Mouse (Mus musculus): ENCODE measurements around the gene Sf1. TPM values are rescaled to one million over a fixed set of nuclear protein-coding genes. Genes with fewer than 3 reads are reported as not detected.

Sf1 gene
- polyA plus RNA-seq, 1 experiment = 365 TPM

- WGBS = 26% methylated on average over 15 of the region's 15 CpGs
- H3K4me3 ChIP-seq (ENCODE audit: control insufficient read depth, insufficient read depth, low read length) = no peak overlapping the region
- TF ChIP-seq POLR2A (IDR thresholded peaks at IDR 0.05; ENCODE audit: control insufficient read depth, extremely low read depth, insufficient read depth, low read length, poor library complexity) (no peak), CTCF (IDR thresholded peaks at IDR 0.05; ENCODE audit: borderline replicate concordance, control insufficient read depth, extremely low read depth, insufficient read depth, low read length, poor library complexity) (0 out of 2 replicates have a peak, but pooled peaks have one; percentile 12)
- peaks cover 50% of the 10 kb centered on the region for H3K4me1 ChIP-seq (replicated peaks; ENCODE audit: control insufficient read depth, insufficient read depth, low read length)
- peak overlapping the region; percentile 79 for H3K27ac ChIP-seq (ENCODE audit: control insufficient read depth, insufficient read depth, low read length)
- peak; percentile 74 for DNase-seq
- no peaks in the 10 kb centered on the region; the same call in 1 of the 2 replicates for H3K36me3 ChIP-seq (ENCODE audit: control insufficient read depth, insufficient read depth, low read length)
- no peaks in the 10 kb centered on the region for H3K27me3 ChIP-seq (ENCODE audit: control insufficient read depth, insufficient read depth, low read length)
Observed at GRCm38 (mm10) chr19:6339890-6340504, 23.5 kb upstream of the Sf1 start.

GRCm38 (mm10) chr19:6340524-6341452 is 22.7 kb upstream of the Sf1 start, which contains the start of gene Map4k2:
Gene Map4k2 (plus strand): TSS chr19:6341135.
- Histone ChIP-seq H3K27ac (ENCODE audit: control insufficient read depth, insufficient read depth, low read length) (peak within 1 kb of the TSS; percentile 83), H3K4me3 (ENCODE audit: control insufficient read depth, insufficient read depth, low read length) (peak within 1 kb of the TSS; percentile 80), H3K36me3 (ENCODE audit: control insufficient read depth, insufficient read depth, low read length) (peaks cover 5% of the 10 kb centered on the region; the same call in 1 of the 2 replicates), H3K4me1 (replicated peaks; ENCODE audit: control insufficient read depth, insufficient read depth, low read length) (peaks cover 46% of the 10 kb centered on the region), H3K27me3 (ENCODE audit: control insufficient read depth, insufficient read depth, low read length) (no peaks in the 10 kb centered on the region)
- WGBS = 4% methylated on average over 62 of the region's 72 CpGs
- TF ChIP-seq POLR2A (IDR thresholded peaks at IDR 0.05; ENCODE audit: control insufficient read depth, extremely low read depth, insufficient read depth, low read length, poor library complexity) (peak; percentile 44; the same call in 1 of the 2 replicates), CTCF (IDR thresholded peaks at IDR 0.05; ENCODE audit: borderline replicate concordance, control insufficient read depth, extremely low read depth, insufficient read depth, low read length, poor library complexity) (peak; percentile 59; the same call in 1 of the 2 replicates)
- peak; percentile 91 for DNase-seq

- peaks cover 39% of the 10 kb centered on the region for H3K4me1 ChIP-seq (replicated peaks; ENCODE audit: control insufficient read depth, insufficient read depth, low read length)
- H3K4me3 ChIP-seq (ENCODE audit: control insufficient read depth, insufficient read depth, low read length) = peak overlapping the region; percentile 80
- peaks cover 12% of the 10 kb centered on the region for H3K36me3 ChIP-seq (ENCODE audit: control insufficient read depth, insufficient read depth, low read length)
- peak overlapping the region; percentile 83 for H3K27ac ChIP-seq (ENCODE audit: control insufficient read depth, insufficient read depth, low read length)
- DNase-seq = no peak
- no peaks in the 10 kb centered on the region for H3K27me3 ChIP-seq (ENCODE audit: control insufficient read depth, insufficient read depth, low read length)
- WGBS = 3% methylated on average over 23 of the region's 23 CpGs
- TF ChIP-seq CTCF (IDR thresholded peaks at IDR 0.05; ENCODE audit: borderline replicate concordance, control insufficient read depth, extremely low read depth, insufficient read depth, low read length, poor library complexity) = no peak
- no peak for TF ChIP-seq POLR2A (IDR thresholded peaks at IDR 0.05; ENCODE audit: control insufficient read depth, extremely low read depth, insufficient read depth, low read length, poor library complexity)
Observed at GRCm38 (mm10) chr19:6341453-6342077, 21.9 kb upstream of the Sf1 start.

- Histone ChIP-seq H3K36me3 (ENCODE audit: control insufficient read depth, insufficient read depth, low read length) (peaks cover 21% of the 10 kb centered on the region), H3K4me3 (ENCODE audit: control insufficient read depth, insufficient read depth, low read length) (peak overlapping the region; percentile 80), H3K27me3 (ENCODE audit: control insufficient read depth, insufficient read depth, low read length) (no peaks in the 10 kb centered on the region), H3K4me1 (replicated peaks; ENCODE audit: control insufficient read depth, insufficient read depth, low read length) (peaks cover 34% of the 10 kb centered on the region), H3K27ac (ENCODE audit: control insufficient read depth, insufficient read depth, low read length) (peak overlapping the region; percentile 83)
- peak; percentile 25; the same call in 1 of the 2 replicates for TF ChIP-seq POLR2A (IDR thresholded peaks at IDR 0.05; ENCODE audit: control insufficient read depth, extremely low read depth, insufficient read depth, low read length, poor library complexity)
- TF ChIP-seq CTCF (IDR thresholded peaks at IDR 0.05; ENCODE audit: borderline replicate concordance, control insufficient read depth, extremely low read depth, insufficient read depth, low read length, poor library complexity) = no peak
- peak; percentile 68 for DNase-seq
- WGBS = 34% methylated on average over 5 of the region's 5 CpGs
Observed at GRCm38 (mm10) chr19:6342276-6342933, 21.1 kb upstream of the Sf1 start.

- TF ChIP-seq POLR2A (IDR thresholded peaks at IDR 0.05; ENCODE audit: control insufficient read depth, extremely low read depth, insufficient read depth, low read length, poor library complexity) = no peak
- TF ChIP-seq CTCF (IDR thresholded peaks at IDR 0.05; ENCODE audit: borderline replicate concordance, control insufficient read depth, extremely low read depth, insufficient read depth, low read length, poor library complexity) = no peak; the same call in 1 of the 2 replicates
- 70% methylated on average over 19 of the region's 19 CpGs for WGBS
- Histone ChIP-seq H3K4me1 (replicated peaks; ENCODE audit: control insufficient read depth, insufficient read depth, low read length) (peaks cover 37% of the 10 kb centered on the region), H3K36me3 (ENCODE audit: control insufficient read depth, insufficient read depth, low read length) (peaks cover 22% of the 10 kb centered on the region), H3K27me3 (ENCODE audit: control insufficient read depth, insufficient read depth, low read length) (no peaks in the 10 kb centered on the region), H3K4me3 (ENCODE audit: control insufficient read depth, insufficient read depth, low read length) (no peak overlapping the region), H3K27ac (ENCODE audit: control insufficient read depth, insufficient read depth, low read length) (peak overlapping the region; percentile 83)
- peak; percentile 43 for DNase-seq
Observed at GRCm38 (mm10) chr19:6343066-6343925, 20.2 kb upstream of the Sf1 start.

All from thymus, adult 2 months (tissue).